Mouse (Mus musculus): Measurements from ENCODE around the gene Thsd4. TPM values are rescaled to one million over a fixed set of nuclear protein-coding genes. Genes with fewer than 3 reads are reported as not detected.

Gene Thsd4
- polyA plus RNA-seq, 1 experiment from 2014 or later: 3.0 TPM

DNA sequence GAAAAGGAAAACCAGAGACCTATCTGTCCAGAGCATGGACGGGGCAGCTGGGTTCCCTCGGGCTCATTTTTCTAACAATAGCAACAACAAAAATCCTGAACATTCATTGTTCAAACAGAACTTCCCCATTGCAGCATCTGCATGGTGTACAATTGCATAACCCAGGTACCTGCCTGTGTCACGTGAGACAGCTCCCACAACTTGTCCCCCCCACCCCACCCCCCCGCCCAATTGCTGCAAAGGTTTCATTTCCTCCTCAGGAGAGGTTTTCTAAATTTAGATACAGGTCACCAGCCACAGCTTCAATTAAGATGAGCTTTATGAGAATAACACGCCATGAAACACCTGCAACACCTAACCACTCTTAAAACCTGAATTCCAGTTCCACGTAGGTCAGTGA lies 303.4 kb downstream of the Thsd4 start:
- ATAC-seq (replicated peaks; ENCODE audit: insufficient number of reproducible peaks, low FRiP score, low TSS enrichment, low read depth): no peak
- Histone ChIP-seq H3K4me1 (ENCODE audit: control insufficient read depth, insufficient read depth, low read length) (no peaks in the 10 kb centered on the region), H3K27ac (replicated peaks; ENCODE audit: low read depth, low read length) (no peak overlapping the region), H3K9ac (replicated peaks; ENCODE audit: low read length) (no peak overlapping the region), H3K4me2 (ENCODE audit: low read depth, low read length) (no peak overlapping the region), H3K9me3 (replicated peaks; ENCODE audit: control insufficient read depth, low read length) (no peaks in the 10 kb centered on the region), H3K36me3 (replicated peaks; ENCODE audit: control insufficient read depth, insufficient read depth, low read depth, low read length) (no peaks in the 10 kb centered on the region), H3K4me3 (ENCODE audit: low read depth, low read length) (no peak overlapping the region), H3K27me3 (ENCODE audit: control insufficient read depth, insufficient read depth, low read length) (no peaks in the 10 kb centered on the region)
- no peak for DNase-seq (ENCODE audit: low spot score)
- 78% methylated on average over 6 of the region's 6 CpGs for WGBS

DNA sequence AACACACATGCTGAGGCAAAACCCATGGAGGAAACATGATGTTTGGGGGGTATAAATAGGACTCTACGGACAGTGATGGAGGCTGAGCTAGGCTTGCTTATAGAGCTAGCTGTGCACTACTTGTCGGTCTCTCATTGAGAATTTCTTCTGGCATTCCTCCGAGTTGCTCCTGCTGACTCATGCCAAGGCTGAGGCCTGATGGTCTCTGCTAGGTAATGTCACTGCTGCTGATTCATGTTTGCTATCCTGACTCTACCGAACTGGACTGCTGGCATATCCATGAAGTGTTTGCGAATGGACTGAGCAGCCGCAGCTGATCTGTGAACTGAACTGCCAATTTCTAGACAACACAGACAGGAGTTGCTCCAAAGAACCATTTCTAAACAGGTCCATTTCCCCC lies 305.8 kb downstream of the Thsd4 start:
- H3K27ac ChIP-seq (replicated peaks; ENCODE audit: low read depth, low read length): no peak overlapping the region
- H3K4me1 ChIP-seq (ENCODE audit: control insufficient read depth, insufficient read depth, low read length): no peaks in the 10 kb centered on the region
- WGBS: 91% methylated on average over 6 of the region's 6 CpGs
- no peak overlapping the region for H3K4me2 ChIP-seq (ENCODE audit: low read depth, low read length)
- H3K27me3 ChIP-seq (ENCODE audit: control insufficient read depth, insufficient read depth, low read length): no peaks in the 10 kb centered on the region
- H3K4me3 ChIP-seq (ENCODE audit: low read depth, low read length): no peak overlapping the region
- no peak overlapping the region for H3K9ac ChIP-seq (replicated peaks; ENCODE audit: low read length)
- no peak for DNase-seq (ENCODE audit: low spot score)
- no peaks in the 10 kb centered on the region for H3K36me3 ChIP-seq (replicated peaks; ENCODE audit: control insufficient read depth, insufficient read depth, low read depth, low read length)
- ATAC-seq (replicated peaks; ENCODE audit: insufficient number of reproducible peaks, low FRiP score, low TSS enrichment, low read depth): no peak
- no peaks in the 10 kb centered on the region for H3K9me3 ChIP-seq (replicated peaks; ENCODE audit: control insufficient read depth, low read length)

DNA sequence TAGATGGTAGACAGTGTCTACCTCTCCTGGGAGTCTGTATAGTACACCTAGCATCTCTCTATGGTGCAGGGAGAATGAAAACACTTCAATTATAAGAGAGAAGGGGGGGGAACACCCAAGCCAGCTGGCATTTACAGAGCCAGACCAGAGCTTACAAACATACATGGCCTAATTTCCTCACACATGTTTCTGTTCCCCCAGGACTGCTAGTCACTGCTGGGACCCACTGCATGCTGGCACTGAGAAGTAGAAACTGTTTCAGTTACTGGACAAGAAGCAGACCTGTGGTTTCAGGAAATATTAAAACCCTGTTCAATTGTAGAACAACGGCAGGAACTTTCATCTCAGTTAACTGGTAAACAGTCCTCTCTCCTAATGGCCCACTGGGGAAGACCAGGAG lies 308.7 kb downstream of the Thsd4 start:
- Histone ChIP-seq H3K27ac (replicated peaks; ENCODE audit: low read depth, low read length) (no peak overlapping the region), H3K9ac (replicated peaks; ENCODE audit: low read length) (no peak overlapping the region), H3K4me3 (ENCODE audit: low read depth, low read length) (no peak overlapping the region), H3K4me2 (ENCODE audit: low read depth, low read length) (no peak overlapping the region), H3K4me1 (ENCODE audit: control insufficient read depth, insufficient read depth, low read length) (no peaks in the 10 kb centered on the region), H3K27me3 (ENCODE audit: control insufficient read depth, insufficient read depth, low read length) (no peaks in the 10 kb centered on the region), H3K9me3 (replicated peaks; ENCODE audit: control insufficient read depth, low read length) (no peaks in the 10 kb centered on the region), H3K36me3 (replicated peaks; ENCODE audit: control insufficient read depth, insufficient read depth, low read depth, low read length) (no peaks in the 10 kb centered on the region)
- ATAC-seq (replicated peaks; ENCODE audit: insufficient number of reproducible peaks, low FRiP score, low TSS enrichment, low read depth) (no peak), DNase-seq (ENCODE audit: low spot score) (no peak)
- 75% methylated on average over 1 of the region's 1 CpGs for WGBS

- no peak for ATAC-seq (replicated peaks; ENCODE audit: insufficient number of reproducible peaks, low FRiP score, low TSS enrichment, low read depth)
- Histone ChIP-seq H3K9ac (replicated peaks; ENCODE audit: low read length) (no peak overlapping the region), H3K27ac (replicated peaks; ENCODE audit: low read depth, low read length) (no peak overlapping the region), H3K4me1 (ENCODE audit: control insufficient read depth, insufficient read depth, low read length) (no peaks in the 10 kb centered on the region), H3K36me3 (replicated peaks; ENCODE audit: control insufficient read depth, insufficient read depth, low read depth, low read length) (no peaks in the 10 kb centered on the region), H3K4me3 (ENCODE audit: low read depth, low read length) (no peak overlapping the region), H3K4me2 (ENCODE audit: low read depth, low read length) (no peak overlapping the region), H3K9me3 (replicated peaks; ENCODE audit: control insufficient read depth, low read length) (no peaks in the 10 kb centered on the region), H3K27me3 (ENCODE audit: control insufficient read depth, insufficient read depth, low read length) (no peaks in the 10 kb centered on the region)
- WGBS: 93% methylated on average over 1 of the region's 1 CpGs
- no peak for DNase-seq (ENCODE audit: low spot score)
Observed at GRCm38 (mm10) chr9:60208843-60209242, 313.0 kb downstream of the Thsd4 start.

GRCm38 (mm10) chr9:60203141-60203540 lies 318.7 kb downstream of the Thsd4 start:
- Histone ChIP-seq H3K4me2 (ENCODE audit: low read depth, low read length) (no peak overlapping the region), H3K4me1 (ENCODE audit: control insufficient read depth, insufficient read depth, low read length) (no peaks in the 10 kb centered on the region), H3K36me3 (replicated peaks; ENCODE audit: control insufficient read depth, insufficient read depth, low read depth, low read length) (no peaks in the 10 kb centered on the region), H3K9me3 (replicated peaks; ENCODE audit: control insufficient read depth, low read length) (no peaks in the 10 kb centered on the region), H3K4me3 (ENCODE audit: low read depth, low read length) (no peak overlapping the region), H3K27ac (replicated peaks; ENCODE audit: low read depth, low read length) (no peak overlapping the region), H3K27me3 (ENCODE audit: control insufficient read depth, insufficient read depth, low read length) (no peaks in the 10 kb centered on the region), H3K9ac (replicated peaks; ENCODE audit: low read length) (no peak overlapping the region)
- DNase-seq (ENCODE audit: low spot score) (no peak), ATAC-seq (replicated peaks; ENCODE audit: insufficient number of reproducible peaks, low FRiP score, low TSS enrichment, low read depth) (no peak)
- WGBS: 66% methylated on average over 7 of the region's 7 CpGs

DNA sequence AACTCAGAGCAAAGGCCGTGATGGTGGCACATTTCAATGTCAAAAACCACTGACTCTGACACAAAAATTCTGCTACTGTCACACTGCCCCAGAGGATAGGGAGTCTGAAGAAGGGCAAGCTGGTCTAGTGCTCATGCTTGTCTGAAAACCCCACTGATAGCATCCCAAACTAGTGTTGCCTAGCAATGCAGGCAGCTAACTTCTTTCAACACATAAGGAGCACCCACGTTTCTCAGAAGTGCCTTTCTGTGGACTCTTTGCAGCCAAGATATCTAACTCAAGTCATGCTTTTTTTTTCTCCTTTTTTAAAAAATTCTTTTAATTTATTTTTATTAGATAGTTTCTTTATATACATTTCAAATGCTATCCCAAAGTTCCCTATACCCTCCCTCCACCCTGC lies 321.4 kb downstream of the Thsd4 start:
- DNase-seq (ENCODE audit: low spot score) (no peak), ATAC-seq (replicated peaks; ENCODE audit: insufficient number of reproducible peaks, low FRiP score, low TSS enrichment, low read depth) (no peak)
- Histone ChIP-seq H3K4me2 (ENCODE audit: low read depth, low read length) (no peak overlapping the region), H3K9ac (replicated peaks; ENCODE audit: low read length) (no peak overlapping the region), H3K9me3 (replicated peaks; ENCODE audit: control insufficient read depth, low read length) (no peaks in the 10 kb centered on the region), H3K27ac (replicated peaks; ENCODE audit: low read depth, low read length) (no peak overlapping the region), H3K27me3 (ENCODE audit: control insufficient read depth, insufficient read depth, low read length) (no peaks in the 10 kb centered on the region), H3K4me3 (ENCODE audit: low read depth, low read length) (no peak overlapping the region), H3K4me1 (ENCODE audit: control insufficient read depth, insufficient read depth, low read length) (no peaks in the 10 kb centered on the region), H3K36me3 (replicated peaks; ENCODE audit: control insufficient read depth, insufficient read depth, low read depth, low read length) (no peaks in the 10 kb centered on the region)
- whole genome bisulfite sequencing: 79% methylated on average over 2 of the region's 2 CpGs

- H3K4me3 ChIP-seq (ENCODE audit: low read depth, low read length): no peak overlapping the region
- 89% methylated on average over 12 of the region's 12 CpGs for WGBS
- no peak overlapping the region for H3K27ac ChIP-seq (replicated peaks; ENCODE audit: low read depth, low read length)
- no peak overlapping the region for H3K9ac ChIP-seq (replicated peaks; ENCODE audit: low read length)
- DNase-seq (ENCODE audit: low spot score) (no peak), ATAC-seq (replicated peaks; ENCODE audit: insufficient number of reproducible peaks, low FRiP score, low TSS enrichment, low read depth) (no peak)
- H3K36me3 ChIP-seq (replicated peaks; ENCODE audit: control insufficient read depth, insufficient read depth, low read depth, low read length): no peaks in the 10 kb centered on the region
- H3K9me3 ChIP-seq (replicated peaks; ENCODE audit: control insufficient read depth, low read length): no peaks in the 10 kb centered on the region
- H3K4me2 ChIP-seq (ENCODE audit: low read depth, low read length): no peak overlapping the region
- no peaks in the 10 kb centered on the region for H3K4me1 ChIP-seq (ENCODE audit: control insufficient read depth, insufficient read depth, low read length)
- H3K27me3 ChIP-seq (ENCODE audit: control insufficient read depth, insufficient read depth, low read length): no peaks in the 10 kb centered on the region
Observed at GRCm38 (mm10) chr9:60198530-60199200, 323.2 kb downstream of the Thsd4 start.

- DNase-seq (ENCODE audit: low spot score) (no peak), ATAC-seq (replicated peaks; ENCODE audit: insufficient number of reproducible peaks, low FRiP score, low TSS enrichment, low read depth) (no peak)
- 74% methylated on average over 2 of the region's 2 CpGs for WGBS
Observed at GRCm38 (mm10) chr9:60195502-60195901, 326.3 kb downstream of the Thsd4 start.

More at GRCm38 (mm10) chr9:60195502-60195901, 326.3 kb downstream of the Thsd4 start:
- Histone ChIP-seq H3K27ac (replicated peaks; ENCODE audit: low read depth, low read length) (no peak overlapping the region), H3K4me3 (ENCODE audit: low read depth, low read length) (no peak overlapping the region), H3K9me3 (replicated peaks; ENCODE audit: control insufficient read depth, low read length) (no peaks in the 10 kb centered on the region), H3K27me3 (ENCODE audit: control insufficient read depth, insufficient read depth, low read length) (no peaks in the 10 kb centered on the region), H3K4me2 (ENCODE audit: low read depth, low read length) (no peak overlapping the region), H3K4me1 (ENCODE audit: control insufficient read depth, insufficient read depth, low read length) (no peaks in the 10 kb centered on the region), H3K36me3 (replicated peaks; ENCODE audit: control insufficient read depth, insufficient read depth, low read depth, low read length) (no peaks in the 10 kb centered on the region), H3K9ac (replicated peaks; ENCODE audit: low read length) (no peak overlapping the region)
